Mouse (Mus musculus) cerebellum, adult 9-10 months (tissue): Measurements from ENCODE around the gene Sema3a.

Experiments used
- DNase-seq: peaks from one replicate; pipeline ENCODE4 v3.0.0; 2022

The Sema3a gene

DNA sequence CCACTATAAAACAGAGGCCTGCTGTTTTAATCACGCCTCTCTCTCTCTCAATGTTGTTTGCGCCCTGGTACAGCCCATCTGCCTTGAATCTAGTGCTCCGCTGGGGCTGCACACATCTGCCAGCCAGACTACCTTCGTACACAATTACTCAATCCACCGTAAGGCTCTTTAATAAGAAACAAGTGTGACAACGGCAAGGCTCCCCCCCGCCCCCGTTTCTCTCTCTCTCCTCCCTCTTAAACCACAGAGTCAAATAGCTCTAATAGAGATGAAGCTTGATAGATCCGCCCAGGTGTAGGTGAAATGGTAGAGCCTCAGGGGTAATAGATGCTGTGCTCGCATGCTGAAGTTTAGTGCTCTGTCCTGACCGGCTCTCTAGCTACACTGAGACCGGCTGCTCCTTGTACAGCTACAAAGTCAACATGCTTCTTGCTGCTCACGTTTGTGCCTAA, at the start of gene Sema3a:
TSS of gene Sema3a (plus strand) at position 174 of the 452 bp plus-strand sequence.
- DNase-seq, result no peak

DNA sequence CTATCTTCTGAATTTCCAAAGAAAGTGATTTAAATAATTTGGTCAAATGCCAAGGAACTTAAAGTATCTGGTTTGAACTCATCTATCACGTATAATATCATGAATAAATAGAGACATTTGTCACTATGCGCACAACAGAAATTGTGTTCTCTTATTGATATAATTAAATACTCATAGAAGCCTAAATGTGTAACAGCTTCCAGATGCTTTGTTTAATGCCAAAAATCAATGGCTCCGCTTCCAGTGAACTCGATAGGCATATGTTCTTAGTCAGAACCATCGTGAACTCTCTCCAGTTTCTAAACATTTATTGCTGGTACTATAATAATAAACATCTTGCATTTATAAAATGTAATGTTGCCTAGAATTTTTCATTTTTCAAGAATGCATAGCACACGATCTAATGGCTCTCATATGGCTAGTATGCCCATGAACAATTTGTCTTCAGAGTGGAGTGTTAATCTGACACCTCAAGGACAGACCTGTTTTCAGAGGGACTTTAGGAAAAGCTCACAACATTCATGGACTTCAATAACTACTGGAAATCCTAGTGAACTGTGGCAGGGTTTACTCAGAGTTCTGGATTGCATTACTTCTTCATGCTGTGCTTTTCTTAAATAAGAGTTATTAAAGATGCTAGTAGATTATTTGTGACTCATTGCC, 40.3 kb upstream of the Sema3a start:
- DNase-seq, result no peak

DNA sequence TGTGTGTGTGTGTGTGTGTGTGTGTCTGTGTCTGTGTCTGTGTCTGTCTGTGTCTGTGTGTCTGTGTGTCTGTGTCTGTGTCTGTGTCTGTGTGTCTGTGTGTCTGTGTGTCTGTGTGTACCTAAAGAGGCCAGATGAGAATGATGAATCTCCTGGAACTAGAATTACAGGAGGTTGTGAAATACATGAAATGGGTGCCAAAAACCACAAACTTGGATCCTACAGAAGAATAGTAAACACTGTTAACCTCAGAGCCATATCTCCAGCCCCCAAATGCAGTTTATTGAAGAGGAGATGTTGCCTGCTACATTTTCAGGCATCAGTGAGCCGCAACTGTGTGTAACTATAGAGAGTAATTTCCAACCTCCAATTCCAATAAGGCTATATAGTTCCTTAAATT, 34.8 kb upstream of the Sema3a start:
- no peak for DNase-seq

DNA sequence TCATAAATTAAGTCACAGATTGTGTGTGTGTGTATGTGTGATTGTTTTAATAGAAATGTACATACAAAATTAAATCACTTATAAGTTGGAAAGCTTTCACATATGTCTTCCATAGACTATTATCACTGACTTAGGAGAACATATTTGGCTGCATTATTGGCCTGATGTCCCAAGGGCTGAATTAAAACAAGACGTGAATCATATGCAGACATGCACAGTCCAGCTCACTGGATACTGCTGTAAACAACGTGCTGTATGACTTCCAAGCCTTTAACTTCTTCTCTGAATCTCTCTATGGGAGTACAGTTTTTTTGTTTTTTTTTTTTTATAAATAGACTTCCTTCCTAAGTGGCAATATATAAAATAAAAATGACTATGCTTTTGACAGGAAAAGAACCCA, 15.7 kb upstream of the Sema3a start:
- DNase-seq, result no peak

DNA sequence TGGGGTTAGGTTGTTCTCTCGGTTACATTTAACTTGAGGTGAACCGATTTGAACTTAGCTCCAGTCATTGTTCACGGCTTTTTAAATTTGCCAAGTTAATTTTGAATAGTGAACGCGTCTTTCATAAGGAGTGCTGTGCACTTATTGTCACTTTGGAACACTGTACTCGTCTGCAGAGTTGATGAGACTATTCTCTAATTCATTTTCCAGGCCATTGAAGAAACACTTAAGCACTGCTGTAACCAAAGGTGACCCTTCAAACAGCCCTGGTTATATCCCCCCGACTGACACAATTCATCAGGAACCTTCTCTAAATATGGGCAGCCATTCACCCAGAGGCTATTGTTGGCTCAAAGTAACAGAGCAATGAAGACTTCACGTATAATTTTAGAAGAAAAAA, 8.0 kb upstream of the Sema3a start:
- no peak for DNase-seq

DNA sequence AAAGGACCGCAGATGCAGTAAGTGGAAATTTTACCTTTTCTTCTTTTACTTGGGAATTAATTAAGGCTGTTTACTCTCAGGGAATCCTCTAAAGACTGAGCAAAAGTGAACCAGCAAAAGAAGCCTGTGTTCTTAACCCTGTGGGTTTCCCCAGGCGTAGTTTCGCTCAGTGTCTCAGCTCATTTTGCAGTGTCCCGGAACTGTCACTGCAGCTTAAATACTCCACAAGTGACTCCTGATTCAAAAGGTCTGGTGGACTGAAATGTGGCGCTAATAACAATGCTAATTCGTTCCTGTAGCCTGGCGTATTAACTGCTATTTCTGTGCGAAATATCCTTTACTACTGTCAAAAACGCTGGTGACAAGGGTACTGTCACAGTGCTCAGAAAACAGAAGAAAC, 543 bp downstream of the Sema3a start:
- DNase-seq, result no peak

DNA sequence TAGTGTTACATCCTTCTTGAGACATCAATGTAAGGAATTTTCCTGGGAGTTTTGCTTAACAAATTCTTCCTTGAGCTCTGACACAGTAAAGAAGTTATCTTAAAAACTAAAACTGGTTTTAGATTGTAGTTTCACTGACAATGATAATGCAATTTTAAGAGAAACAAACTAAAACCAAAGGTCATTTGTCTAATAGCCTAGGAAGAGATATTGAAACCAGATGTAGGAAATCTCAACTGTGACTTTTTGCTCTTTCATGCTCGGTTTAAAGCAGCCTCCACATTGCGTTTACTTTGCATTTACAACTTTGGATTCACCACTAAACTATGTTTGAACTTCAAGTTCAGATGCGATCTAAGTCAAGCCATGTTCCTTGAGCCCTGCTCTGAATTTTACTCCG, 982 bp downstream of the Sema3a start:
- DNase-seq, result no peak

DNA sequence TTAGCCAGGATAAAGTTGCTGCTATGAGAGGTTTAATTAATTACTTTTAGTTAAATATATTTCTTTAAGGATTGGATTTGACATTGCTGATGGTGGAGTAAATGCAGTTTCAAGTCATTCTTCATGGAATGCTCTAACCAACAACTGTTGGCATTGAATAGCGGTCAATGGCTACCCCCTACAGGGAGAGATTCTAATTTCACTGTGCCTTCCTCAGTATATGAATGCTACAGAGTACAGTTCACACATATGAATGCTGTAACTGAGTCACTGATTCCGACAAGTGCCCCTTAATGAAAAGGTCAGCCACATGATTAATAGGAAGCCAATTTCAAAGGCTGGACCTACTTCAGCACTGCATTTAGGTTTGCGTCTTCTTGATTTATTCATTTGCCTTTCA, 1.9 kb downstream of the Sema3a start:
- no peak for DNase-seq

DNA sequence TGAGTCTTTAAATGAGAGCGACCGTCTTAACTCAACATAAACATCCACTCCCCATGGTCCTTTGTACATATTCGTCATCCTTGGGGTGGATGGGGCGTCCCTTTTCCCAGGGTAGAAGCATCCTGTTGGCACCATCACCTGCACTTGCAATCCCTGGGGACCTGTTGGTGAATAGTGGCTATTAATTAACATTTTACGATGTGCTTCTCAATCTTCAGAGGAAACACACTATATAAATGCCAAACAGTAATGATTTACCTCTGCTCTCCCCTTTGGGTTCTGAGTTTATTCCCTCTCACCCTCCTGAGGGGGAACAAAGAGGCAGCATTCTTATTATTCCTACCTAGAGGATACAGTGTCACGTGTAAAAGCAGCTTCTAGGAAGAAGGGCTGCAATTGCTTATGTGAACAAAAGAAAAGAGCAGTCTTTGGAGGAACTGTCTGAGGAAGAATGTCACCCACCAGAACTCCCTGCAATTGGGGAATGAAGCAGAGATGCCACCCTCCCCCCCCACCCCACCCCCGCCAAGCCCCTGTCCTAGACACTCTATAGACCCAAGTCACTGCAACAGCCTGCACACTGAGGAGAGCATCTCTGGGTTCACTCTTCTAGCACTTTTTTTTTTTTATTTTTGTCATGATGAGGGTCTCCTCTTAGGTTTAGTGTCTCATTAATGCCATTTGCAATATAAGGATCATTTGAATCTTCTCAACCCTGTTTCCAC, 19.7 kb downstream of the Sema3a start:
- DNase-seq, result no peak

DNA sequence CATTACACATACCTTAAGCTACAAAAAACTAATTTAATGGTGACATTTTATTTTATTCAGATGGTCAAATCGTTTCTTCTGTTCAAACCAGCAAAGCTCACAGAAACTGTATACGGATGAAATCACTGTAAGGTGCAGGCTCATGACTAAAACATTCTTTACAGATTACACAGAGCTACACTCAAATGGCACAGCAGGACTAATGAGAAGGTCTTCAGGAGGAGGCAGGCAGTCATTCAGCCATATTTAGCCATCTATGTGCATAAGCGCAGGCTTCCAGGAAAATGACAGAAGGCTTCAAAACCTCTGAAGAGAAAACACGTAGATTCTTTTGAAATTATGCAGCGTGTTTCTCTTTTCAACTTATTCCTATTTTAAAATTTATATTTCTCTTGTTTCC, 24.7 kb downstream of the Sema3a start:
- DNase-seq, result no peak

DNA sequence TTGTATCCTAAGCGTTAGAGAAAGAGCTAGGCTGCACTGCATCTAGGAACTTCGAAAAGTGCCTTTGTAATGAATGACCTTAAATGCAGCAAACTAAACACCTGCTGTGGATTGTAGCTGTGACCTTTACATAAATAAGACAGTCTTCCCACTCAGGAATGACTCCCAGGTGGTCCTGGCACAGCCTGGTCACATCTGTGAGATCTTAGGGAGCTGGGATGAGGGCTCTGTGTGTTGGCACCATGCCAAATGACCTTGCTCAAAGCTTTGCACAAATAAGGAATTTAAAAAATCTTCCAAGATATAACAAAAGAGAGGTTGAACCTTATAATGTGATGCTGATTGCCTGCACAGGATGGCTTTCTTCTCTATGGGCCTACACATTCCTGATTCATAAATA, 25.8 kb downstream of the Sema3a start:
- DNase-seq, result no peak

DNA sequence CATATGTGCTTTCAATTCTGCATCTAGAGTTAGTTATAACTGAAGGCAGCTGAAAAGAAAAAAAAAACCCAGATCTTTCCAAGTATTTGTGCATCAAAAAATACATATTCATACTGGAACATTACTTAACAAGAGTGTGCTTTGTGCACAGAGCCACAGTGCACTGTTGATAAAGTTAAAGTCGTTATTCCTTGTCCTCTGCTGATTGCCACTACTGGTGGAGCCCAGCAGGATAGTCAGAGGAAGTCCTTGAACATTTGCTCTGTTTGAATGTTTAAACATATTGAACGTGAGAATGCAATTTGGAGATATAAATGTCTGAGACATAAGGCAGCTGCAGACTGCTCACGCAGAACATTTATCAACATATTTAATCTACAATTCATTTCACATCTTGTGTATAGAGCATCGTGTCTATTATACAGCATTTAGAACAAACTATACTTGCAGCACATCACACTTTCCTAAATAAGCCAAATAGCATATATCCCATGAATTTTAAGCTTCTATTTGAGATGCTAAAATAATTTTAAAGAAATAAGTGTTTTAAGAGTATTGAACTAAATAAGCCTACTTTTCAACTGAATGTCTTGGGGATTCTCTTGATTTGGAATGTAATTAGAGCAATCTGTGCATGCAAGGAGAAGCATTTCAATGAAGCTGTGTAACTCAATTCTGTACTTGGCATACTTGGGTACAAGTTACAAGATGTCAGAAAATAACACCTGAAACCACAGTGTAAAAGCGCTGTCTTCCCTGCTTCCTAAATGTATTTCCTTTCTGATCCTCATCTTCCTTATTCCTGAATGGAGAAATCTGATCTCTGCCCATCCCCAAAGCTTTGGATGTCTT, 32.8 kb downstream of the Sema3a start:
- no peak for DNase-seq

DNA sequence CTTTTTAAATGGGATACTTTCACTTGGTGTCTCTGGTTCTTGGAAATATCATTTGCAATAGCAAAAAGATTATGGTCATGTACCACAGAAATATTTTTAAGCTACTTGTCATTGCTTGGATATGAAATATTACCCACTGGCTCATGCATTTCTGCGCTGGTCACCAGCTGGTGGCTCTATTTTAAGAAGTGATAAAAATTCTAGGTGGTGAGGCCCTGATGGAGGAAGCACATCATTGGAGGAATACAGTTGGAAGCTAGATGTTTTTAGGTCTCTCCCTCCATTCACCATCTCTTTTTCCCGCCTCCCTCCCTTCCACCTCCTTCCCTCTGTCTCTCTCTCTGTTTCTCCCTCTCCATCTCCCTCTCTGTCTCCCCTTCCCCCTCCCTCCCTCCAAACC, 57.0 kb downstream of the Sema3a start:
- no peak for DNase-seq

DNA sequence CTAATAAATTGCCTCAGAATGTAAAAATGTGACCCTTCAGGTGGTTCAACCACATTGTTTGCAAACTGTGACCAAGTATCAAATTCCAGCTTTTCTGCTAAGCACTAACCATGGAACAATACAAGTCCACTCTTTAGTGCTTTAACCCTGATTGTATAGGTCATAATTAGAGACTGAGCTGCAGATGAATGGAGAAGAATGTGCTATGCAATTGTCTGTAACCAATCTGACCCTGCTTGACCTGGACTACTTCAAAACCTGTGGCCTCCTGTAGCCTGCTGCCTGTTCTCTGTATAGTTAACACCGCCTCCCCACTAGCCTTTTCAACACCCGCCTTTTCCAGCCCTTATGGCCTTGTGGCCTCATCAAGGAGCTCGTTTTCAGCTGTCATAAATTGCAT, 72.7 kb downstream of the Sema3a start:
- no peak for DNase-seq

DNA sequence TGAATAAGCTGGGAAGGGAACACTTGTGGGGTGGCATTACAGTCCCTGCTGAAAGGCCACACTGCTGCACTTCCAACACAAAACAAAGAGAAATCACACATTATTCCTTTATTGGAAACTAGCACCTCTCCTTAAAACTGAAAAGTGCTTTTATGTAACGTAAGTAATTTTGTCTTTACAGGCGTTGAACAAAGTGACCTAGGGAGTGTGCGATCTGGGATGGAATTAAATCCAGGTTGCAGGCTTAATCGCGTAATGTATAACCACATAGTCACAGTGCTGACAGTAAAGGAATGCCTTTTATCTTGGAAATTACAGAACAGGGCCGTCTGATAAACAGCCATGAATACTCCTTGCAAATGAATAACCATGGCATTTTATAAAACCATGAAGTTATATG, 74.5 kb downstream of the Sema3a start:
- DNase-seq, result no peak

DNA sequence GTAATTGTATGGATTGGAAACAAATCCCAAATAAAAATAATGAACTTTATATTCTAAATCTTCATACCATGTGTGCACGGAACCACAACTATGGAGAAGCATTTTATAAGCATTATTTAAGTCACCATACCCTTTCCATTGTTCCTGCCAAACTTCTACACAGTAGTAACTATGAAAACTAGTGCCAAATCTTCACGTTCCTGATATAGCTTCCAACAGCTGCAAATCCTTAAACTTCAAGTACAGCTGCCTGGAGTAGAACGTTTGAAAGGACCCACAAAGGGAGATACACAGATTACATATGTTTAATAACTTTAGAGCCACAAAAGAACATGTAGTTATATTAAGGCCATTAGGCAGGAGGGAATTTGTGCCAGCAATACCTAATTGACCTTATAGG, 130.1 kb downstream of the Sema3a start:
- no peak for DNase-seq

DNA sequence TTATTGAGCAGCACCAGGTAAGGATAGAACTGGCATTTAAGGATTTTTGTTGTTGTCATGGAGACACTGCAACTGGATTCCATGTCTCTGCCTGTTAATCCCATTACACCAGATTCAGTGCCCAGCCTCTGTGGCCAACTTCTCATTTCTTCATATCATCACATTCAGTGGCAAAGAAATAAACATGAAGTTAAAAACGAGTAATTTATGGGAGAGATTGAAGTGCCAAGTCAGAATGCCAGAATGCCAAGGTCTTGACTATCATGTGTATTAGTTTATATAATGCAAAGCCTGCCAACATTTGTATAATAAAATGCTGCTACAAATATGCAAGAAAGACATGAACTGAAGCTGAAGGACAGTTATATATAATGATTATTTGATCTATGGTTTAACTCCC, 131.1 kb downstream of the Sema3a start:
- no peak for DNase-seq

DNA sequence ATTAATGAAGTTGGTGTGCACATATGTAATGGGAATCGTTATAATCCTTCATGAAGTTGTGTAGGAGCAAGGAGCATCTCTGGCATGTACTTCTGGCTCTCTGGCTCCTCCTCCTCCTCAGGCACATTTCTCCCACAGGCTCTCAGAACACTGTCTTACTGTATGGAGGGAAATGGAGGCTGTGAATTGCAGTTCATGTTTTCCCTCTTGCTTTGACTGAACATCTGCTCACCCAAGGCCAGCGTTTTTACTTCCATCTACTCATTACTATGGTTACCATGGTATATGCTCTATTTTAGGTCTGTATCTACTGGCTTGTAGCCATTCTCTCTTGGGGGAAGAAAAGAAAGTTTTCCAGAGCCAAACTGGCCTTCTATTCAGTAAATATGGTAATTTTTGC, 137.9 kb downstream of the Sema3a start:
- no peak for DNase-seq

DNA sequence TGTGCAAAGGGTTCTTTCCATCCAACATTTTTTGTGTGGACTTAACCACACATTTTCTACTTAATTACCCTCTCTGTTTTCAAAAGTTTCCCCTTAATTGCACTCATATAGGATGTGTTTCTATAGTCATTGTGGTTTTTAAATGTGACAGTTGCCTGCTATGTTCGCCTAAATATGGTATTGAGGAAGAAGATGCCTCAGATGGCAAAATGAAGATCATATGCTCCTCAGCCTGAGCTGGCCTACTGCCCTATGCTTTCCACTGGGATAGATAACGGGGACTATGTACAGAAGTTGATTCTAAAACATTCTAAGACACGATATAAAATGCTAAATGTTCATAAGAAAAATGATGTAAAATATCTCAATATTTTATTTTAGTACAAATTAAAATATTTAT, 138.3 kb downstream of the Sema3a start:
- no peak for DNase-seq

DNA sequence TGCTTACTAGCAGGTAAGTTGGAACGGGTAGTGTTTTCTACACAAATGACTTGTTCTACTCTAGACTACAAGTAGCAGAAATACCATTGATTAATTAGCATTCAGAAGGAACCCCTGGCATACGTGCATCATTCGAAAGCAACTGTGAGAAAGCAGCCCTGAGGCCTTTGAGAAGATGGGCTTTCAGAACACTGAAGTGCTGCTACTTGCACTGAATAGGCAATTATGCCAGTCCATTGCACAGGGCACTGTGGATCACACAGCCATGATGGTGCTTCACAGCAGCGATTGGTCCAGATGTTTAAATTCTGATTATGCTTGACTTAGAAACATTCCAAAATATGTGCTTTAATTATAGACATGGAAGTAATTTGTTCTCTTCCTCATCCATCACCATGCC, 187.5 kb downstream of the Sema3a start:
- no peak for DNase-seq

DNA sequence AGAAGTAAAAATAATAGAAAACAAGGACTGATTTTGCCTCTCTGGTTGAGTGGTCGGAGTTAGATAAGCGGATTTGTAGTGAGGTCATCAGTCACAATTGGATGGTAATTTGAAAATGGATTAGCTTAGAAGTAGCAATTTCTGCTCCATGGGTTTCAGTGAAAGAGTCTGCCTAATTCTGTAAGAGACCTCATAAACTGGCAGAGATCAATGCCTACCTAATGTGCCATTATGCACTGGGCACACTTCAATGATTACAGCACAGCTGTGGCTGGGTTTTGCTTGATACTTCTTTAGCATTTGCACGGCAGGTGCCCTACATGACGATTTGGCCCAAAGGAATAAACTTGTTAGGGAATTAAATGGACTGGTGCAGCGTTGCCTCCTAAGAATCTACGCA, 188.8 kb downstream of the Sema3a start:
- DNase-seq, result no peak

DNA sequence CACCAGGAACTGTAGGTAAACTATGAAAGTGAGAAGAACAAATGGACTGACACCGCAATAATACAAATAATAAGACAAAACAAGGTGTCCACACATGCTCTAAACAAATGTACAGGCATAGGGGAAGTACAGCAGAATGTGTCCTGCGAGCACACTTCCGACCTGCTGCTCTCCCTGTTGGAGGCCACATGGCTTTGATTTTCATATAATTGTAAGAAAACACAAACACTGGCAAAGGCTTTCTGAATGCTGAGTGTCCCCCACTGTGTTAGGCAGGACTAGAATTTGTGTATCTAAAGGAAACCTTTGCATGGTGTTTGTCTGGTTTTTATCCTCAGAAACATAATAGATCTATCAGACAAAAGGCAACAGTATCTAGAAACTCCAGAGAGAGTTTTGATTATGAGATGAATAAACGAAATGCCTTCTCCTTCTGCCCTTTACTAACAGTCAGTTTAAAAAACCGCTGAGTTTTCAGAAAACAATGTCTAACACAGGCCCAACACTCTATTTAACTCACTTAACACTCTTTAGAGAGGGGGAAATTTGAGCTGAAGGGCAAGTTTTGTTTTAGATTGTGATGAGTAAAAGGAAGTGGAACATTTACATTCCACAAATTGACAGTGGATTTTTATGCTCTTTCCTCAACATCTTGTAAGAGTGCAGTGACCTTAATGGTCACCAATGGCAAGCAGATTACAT, 193.7 kb downstream of the Sema3a start:
- DNase-seq, result peak; percentile 49

DNA sequence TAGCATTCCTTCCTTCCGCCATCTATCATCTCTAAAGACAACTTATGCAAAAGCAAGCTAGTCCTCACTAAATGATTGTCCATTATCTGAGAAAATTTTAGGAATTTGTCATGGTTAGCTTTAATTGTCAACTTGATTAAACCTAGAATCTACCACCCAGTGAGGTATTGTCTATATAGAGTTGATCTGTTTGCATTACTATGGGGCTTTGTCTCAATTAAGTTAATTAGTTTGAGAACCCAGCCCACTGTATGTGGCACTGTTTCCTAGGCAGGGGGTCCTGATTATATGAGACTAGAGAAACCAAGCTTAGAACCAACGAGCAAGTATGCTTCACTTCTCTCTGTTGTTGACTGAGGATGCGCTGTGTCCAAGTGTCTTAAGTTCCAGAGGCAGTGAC, 194.9 kb downstream of the Sema3a start:
- DNase-seq, result no peak
